7 mouse cellular contexts compared by ENCODE assay signal in the genomic region with DNA sequence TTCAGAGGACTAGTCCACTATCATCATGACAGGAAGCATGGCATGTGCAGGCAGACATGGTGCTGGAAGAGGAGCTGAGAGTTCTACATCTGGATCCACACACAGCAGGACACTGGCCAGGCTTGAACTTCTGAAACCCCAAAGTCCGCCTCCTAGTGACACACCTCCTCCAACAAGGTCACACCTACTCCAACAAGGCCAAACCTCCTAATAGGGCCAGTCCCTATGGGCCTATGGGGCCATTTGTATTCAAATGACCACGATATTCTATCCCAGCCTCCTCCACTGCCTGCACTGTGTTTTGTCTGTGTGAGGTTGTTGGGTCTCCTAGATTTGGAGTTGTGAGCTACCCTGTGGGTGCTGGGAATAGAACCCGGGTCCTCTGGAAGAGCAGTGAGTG. TPM values are rescaled to one million over a fixed set of nuclear protein-coding genes. Genes with fewer than 3 reads are reported as not detected.
DNase-seq lines count a peak whose midpoint lies in the region; ATAC-seq lines count a peak whose summit lies in the region.

No protein-coding gene starts in this region.

- no peak overlapping the region for H3K9ac ChIP-seq in lung, embryonic 15.5 days
- no peak overlapping the region for H3K9ac ChIP-seq in embryonic facial prominence, embryonic 15.5 days
- H3K9ac ChIP-seq in limb, embryonic 12.5 days (replicated peaks), result no peak overlapping the region
- H3K9ac ChIP-seq in stomach, embryonic 15.5 days, result no peak overlapping the region

- no peak for DNase-seq in lung, postnatal 14 days
- no peak for DNase-seq in urinary bladder, postnatal 14 days (ENCODE audit: low spot score)
- no peak for DNase-seq in adrenal gland, postnatal 25 days

- peak overlapping the region; percentile 96 for H3K4me3 ChIP-seq in lung, embryonic 15.5 days
- peak overlapping the region; percentile 99; the same call in 1 of the 2 replicates for H3K4me3 ChIP-seq in embryonic facial prominence, embryonic 15.5 days (replicated peaks)
- peak overlapping the region; percentile 96 for H3K4me3 ChIP-seq in limb, embryonic 12.5 days (replicated peaks)
- peak overlapping the region; percentile 95; the same call in 1 of the 2 replicates for H3K4me3 ChIP-seq in stomach, embryonic 15.5 days (replicated peaks)

- H3K27me3 ChIP-seq in lung, embryonic 15.5 days, result no peaks in the 10 kb centered on the region
- peaks cover 2% of the 10 kb centered on the region; the same call in 1 of the 2 replicates for H3K27me3 ChIP-seq in embryonic facial prominence, embryonic 15.5 days
- peaks cover 8% of the 10 kb centered on the region; the same call in 1 of the 2 replicates for H3K27me3 ChIP-seq in limb, embryonic 12.5 days
- H3K27me3 ChIP-seq in stomach, embryonic 15.5 days (replicated peaks), result 0 out of 2 replicates have a peak, but pooled peaks cover 4% of the 10 kb centered on the region

- WGBS in lung, embryonic 15.5 days, result 85% methylated on average over 3 of the region's 3 CpGs
- 82% methylated on average over 3 of the region's 3 CpGs for WGBS in embryonic facial prominence, embryonic 15.5 days
- 77% methylated on average over 3 of the region's 3 CpGs for WGBS in limb, embryonic 12.5 days
- 85% methylated on average over 3 of the region's 3 CpGs for WGBS in stomach, embryonic 15.5 days

- peak; percentile 2; the same call in 1 of the 2 replicates for ATAC-seq in lung, embryonic 15.5 days (ENCODE audit: borderline replicate concordance, extremely low read depth, low FRiP score, low TSS enrichment)
- ATAC-seq in embryonic facial prominence, embryonic 15.5 days (ENCODE audit: insufficient number of reproducible peaks, low FRiP score, low TSS enrichment, low read depth), result peak; percentile 8; the same call in 1 of the 2 replicates
- ATAC-seq in limb, embryonic 12.5 days (ENCODE audit: insufficient number of reproducible peaks, insufficient read depth, low FRiP score, low TSS enrichment, low read depth), result peak; percentile 9; the same call in 1 of the 2 replicates
- ATAC-seq in stomach, embryonic 15.5 days (ENCODE audit: insufficient read depth, low FRiP score, low read depth), result no peak

- H3K9me3 ChIP-seq in lung, embryonic 15.5 days, result no peaks in the 10 kb centered on the region
- 0 out of 2 replicates have a peak, but pooled peaks cover 3% of the 10 kb centered on the region for H3K9me3 ChIP-seq in embryonic facial prominence, embryonic 15.5 days (replicated peaks)
- 0 out of 2 replicates have a peak, but pooled peaks cover 7% of the 10 kb centered on the region for H3K9me3 ChIP-seq in limb, embryonic 12.5 days
- H3K9me3 ChIP-seq in stomach, embryonic 15.5 days, result no peaks in the 10 kb centered on the region

- peaks cover 22% of the 10 kb centered on the region for H3K36me3 ChIP-seq in lung, embryonic 15.5 days
- H3K36me3 ChIP-seq in embryonic facial prominence, embryonic 15.5 days, result peaks cover 23% of the 10 kb centered on the region
- H3K36me3 ChIP-seq in limb, embryonic 12.5 days, result peaks cover 29% of the 10 kb centered on the region
- H3K36me3 ChIP-seq in stomach, embryonic 15.5 days, result peaks cover 19% of the 10 kb centered on the region

- no peak overlapping the region for H3K27ac ChIP-seq in lung, embryonic 15.5 days
- H3K27ac ChIP-seq in embryonic facial prominence, embryonic 15.5 days (replicated peaks), result no peak overlapping the region
- no peak overlapping the region for H3K27ac ChIP-seq in limb, embryonic 12.5 days
- no peak overlapping the region for H3K27ac ChIP-seq in stomach, embryonic 15.5 days

- H3K4me2 ChIP-seq in lung, embryonic 15.5 days, result peak overlapping the region; percentile 63
- peak overlapping the region; percentile 57 for H3K4me2 ChIP-seq in embryonic facial prominence, embryonic 15.5 days (replicated peaks)
- H3K4me2 ChIP-seq in limb, embryonic 12.5 days, result peak overlapping the region; percentile 70
- H3K4me2 ChIP-seq in stomach, embryonic 15.5 days, result no peak overlapping the region; the same call in 1 of the 2 replicates

- peaks cover 12% of the 10 kb centered on the region for H3K4me1 ChIP-seq in lung, embryonic 15.5 days
- H3K4me1 ChIP-seq in embryonic facial prominence, embryonic 15.5 days, result peaks cover 7% of the 10 kb centered on the region
- peaks cover 8% of the 10 kb centered on the region for H3K4me1 ChIP-seq in limb, embryonic 12.5 days (replicated peaks)
- peaks cover 7% of the 10 kb centered on the region for H3K4me1 ChIP-seq in stomach, embryonic 15.5 days

RNA-seq across cellular contexts. Expression of a gene that starts 0.7 kb away (rescaled TPM):
- 332 and 337 TPM in 2 replicates for polyA plus RNA-seq in lung, embryonic 15.5 days (2015; fragmentation: Nextera tagmentation; extraction: Ambion mirVana)
- 340 and 344 TPM in 2 replicates for polyA plus RNA-seq in embryonic facial prominence, embryonic 15.5 days (2015; fragmentation: Nextera tagmentation; extraction: Ambion mirVana)
- polyA plus RNA-seq in limb, embryonic 12.5 days (2016; fragmentation: Nextera tagmentation; extraction: Ambion mirVana), result 293 and 299 TPM in 2 replicates
- 282 and 298 TPM in 2 replicates for polyA plus RNA-seq in stomach, embryonic 15.5 days (2015; fragmentation: Nextera tagmentation; extraction: Ambion mirVana)
- total RNA-seq in adrenal gland, postnatal 25 days (2021), result 153 and 194 TPM in 2 replicates

RNA-seq across cellular contexts. Expression of a gene that starts 51.1 kb away (rescaled TPM):
- polyA plus RNA-seq in lung, embryonic 15.5 days (2015; fragmentation: Nextera tagmentation; extraction: Ambion mirVana), result 14.8 and 15.8 TPM in 2 replicates
- 15.3 and 15.5 TPM in 2 replicates for polyA plus RNA-seq in embryonic facial prominence, embryonic 15.5 days (2015; fragmentation: Nextera tagmentation; extraction: Ambion mirVana)
- polyA plus RNA-seq in limb, embryonic 12.5 days (2016; fragmentation: Nextera tagmentation; extraction: Ambion mirVana), result 9.3 and 10.5 TPM in 2 replicates
- 18.0 and 21.4 TPM in 2 replicates for polyA plus RNA-seq in stomach, embryonic 15.5 days (2015; fragmentation: Nextera tagmentation; extraction: Ambion mirVana)
- 46.2 and 49.0 TPM in 2 replicates for total RNA-seq in adrenal gland, postnatal 25 days (2021)
